Mouse (Mus musculus): Measurements from ENCODE around the gene Selenbp1.
"Not testable (repeated sequence)": the region's sequence is repeated elsewhere in the genome, so short reads cannot be mapped to it uniquely, and the experiment has no call there.

Gene Selenbp1

DNA sequence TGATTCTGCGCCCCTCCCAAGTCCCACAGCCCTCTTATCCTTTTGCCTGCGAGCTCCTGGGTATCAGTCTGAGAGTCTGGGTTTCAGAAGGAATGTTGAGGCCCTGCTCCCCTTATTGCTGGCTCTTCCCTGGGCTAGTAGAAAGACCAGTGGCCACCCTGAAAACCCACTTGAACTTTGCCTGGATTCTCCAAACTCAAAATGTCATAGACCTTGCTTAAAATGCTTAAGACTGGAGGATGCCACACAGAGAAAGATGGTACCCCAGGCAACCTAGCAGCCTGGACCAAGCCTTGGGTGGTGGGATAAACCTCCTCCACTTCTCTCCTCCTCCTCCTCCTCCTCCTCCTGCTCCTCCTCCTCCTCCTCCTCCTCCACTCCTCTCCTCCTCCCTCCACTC lies 748 bp downstream of the Selenbp1 start:
- DNase-seq = not testable (repeated sequence)

DNA sequence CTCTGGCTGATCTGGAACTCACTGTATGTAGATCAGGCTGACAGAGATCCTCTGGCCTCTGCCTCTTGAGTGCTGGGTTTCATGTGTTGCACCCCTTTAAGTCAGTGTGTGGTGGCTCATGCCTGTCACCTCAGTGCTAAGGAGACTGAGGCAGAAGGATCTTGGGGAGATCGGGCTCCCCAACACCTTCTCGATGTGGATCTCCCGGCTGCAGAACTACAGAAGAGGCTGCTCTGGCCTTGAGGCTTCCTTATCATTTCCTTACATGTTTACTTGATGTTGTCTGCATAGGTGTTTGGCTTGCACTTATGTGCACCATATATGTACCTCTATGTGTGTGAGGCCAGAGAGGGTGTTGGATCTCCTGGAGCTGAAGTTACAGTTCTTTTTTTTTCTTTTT lies 1.7 kb downstream of the Selenbp1 start:
- not testable (repeated sequence) for DNase-seq

DNA sequence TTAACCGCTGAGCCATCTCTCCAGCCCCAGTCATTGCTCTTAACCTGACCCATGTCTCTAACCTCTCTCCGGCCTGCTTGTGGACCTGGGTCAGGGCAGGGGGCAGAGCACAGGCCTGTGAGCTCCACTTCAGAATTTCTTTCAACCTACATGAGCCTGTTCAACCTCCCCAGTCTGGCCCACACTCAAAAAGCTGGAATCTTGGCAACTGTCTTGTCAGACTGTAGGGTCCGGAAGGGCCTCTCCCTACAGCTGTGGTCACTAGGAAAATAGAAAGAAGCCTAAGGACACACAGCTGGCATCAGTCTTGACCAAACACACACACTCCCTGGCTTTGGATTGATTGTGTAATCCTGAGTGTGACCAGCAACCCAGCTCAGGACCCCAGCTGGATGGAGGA lies 2.5 kb downstream of the Selenbp1 start:
- peak; percentile 76 to 78 for DNase-seq

DNA sequence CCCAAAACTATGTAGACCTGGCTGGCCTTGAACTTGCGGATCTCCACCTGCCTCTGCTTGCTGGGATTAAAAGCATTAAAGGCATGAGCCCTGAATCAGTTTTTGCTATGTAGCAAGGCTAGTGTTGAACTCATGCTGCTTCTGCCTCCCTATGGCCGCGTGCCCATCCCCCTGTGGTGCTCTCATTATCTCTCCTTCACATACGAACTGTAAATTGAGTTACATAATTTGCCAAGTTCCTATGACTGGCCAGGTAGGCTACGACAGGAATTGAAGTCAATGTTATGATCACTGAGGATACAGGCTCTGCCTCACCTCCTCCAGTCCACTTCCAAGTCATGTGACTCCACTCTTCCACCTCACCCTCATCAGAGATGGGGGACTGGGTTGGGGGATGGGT lies 3.3 kb downstream of the Selenbp1 start:
- DNase-seq = not testable (repeated sequence)

DNA sequence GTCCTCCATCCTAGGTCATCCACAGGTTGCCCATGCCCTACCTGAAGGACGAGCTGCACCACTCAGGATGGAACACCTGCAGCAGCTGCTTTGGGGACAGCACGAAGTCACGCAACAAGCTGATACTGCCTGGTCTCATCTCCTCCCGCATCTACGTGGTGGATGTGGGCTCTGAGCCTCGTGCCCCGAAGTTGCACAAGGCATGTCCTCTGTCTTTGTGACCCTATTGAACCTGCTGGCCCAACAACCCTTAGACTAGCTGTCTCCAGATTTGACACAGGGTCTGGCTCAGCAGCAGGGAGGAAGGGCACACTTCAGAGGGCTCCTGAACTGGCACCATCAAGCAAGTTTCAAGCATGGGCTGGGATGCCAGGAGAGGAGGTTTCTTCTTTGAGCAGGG lies 4.3 kb downstream of the Selenbp1 start:
- DNase-seq = not testable (repeated sequence)

DNA sequence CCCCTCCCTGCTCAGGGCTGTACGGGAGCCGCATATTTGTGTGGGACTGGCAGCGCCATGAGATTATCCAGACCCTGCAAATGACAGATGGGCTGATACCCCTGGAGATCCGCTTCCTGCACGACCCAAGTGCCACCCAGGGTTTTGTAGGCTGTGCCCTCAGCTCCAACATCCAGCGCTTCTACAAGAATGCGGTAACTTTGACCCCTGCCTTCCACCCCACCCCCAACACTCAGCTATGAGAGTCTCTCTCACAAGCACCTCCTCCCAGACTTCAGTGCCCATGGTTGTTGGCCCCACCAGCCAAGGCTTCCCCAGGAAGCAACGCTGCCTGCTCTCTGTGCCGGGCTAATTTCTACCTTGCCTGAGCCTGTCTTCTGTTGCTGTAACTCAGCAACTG lies 7.2 kb downstream of the Selenbp1 start:
- peak; percentile 71 to 72 for DNase-seq

DNA sequence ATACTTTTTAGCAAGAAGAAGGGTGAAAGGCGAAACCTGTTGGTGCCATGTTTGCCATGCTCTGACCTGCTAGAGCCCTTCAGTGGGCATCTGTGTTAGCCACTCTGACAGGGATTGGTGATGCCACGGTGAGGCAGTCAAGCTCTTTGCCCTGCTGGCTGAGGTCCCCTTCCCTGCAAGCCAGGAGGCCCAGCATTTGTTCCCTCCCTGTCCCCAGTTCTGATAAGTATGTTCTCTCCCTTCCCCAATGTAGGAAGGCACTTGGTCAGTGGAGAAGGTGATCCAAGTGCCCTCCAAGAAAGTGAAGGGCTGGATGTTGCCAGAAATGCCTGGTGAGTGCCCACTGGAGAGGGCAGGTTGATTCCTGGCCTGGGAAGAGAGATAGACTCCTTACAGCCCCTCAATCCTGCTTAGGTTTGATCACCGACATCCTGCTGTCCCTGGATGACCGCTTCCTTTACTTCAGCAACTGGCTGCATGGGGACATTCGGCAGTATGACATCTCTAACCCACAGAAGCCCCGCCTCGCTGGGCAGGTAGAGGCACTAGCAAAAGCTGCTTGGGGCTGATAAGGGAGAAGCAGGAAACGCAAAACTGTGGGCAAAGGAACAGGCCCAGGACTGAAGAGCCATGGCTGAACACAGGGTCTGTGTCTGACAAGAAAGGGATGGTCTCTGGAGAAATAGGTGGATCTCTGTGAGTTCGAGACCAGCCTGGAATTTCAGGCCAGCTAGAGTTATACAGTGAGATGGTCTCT lies 9.5 kb downstream of the Selenbp1 start:
- not testable (repeated sequence) for DNase-seq

DNA sequence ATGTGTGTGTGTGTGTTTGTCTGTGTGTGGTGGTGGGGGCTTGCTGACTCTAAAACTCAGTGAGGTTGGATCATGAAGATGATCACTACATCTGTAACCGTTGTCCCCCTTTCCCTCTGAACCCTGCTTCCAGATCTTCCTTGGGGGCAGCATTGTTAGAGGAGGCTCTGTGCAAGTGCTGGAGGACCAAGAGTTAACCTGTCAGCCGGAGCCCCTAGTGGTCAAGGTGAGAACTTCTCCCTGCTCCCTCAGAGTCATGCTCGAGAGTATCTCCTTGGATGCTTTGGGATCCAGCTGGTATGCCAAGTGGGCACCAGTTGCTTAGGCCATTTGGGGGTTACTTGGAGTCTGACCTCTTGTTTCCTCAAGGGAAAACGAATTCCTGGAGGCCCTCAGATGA lies 10.8 kb downstream of the Selenbp1 start:
- DNase-seq = peak in 1 of 2 experiments; percentile 55

DNA sequence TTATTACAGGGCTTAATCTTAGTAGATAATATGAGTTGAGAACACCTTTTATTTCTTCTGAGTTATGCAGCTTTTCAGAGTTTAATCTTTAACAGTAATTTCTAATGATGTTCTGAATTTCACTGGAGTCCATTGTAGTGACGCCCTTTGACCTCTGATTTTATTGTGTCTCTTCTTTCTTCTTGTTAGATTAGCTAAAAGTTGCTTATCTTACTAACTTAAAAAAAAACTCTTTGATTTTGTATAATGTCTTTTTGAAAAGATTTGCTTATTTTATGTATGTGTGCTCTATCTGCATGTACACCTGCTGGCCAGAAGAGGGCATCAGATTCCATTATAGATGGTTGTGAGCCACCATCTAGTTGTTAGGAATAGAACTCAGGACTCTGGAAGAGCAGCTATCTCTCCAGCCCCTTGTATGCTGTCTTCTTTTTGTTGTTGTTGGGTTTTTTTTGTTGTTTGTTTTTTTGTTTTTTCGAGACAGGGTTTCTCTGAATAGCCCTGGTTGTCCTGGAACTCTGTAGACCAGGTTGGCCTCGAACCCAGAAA lies 15.3 kb downstream of the Selenbp1 start:
- peak in 1 of 2 experiments; percentile 32 for DNase-seq

DNA sequence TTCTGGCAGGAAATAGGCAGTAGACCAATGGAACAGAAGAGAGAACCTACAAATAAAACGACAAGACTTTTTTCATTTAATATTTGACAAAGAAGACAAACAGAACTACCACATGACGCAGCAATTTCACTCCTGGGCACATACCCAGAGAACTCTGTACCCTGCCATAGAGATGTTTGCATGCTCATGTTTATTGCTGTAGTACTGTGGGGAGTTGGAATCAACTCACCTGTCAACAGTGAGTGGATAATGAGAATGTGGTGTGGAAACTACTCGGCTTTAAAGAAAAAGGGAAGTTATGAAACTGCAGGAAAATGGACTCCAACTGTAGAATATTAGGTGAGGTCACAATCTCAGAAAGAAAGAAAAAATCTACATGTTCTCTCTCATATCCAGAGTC lies 16.8 kb downstream of the Selenbp1 start:
- DNase-seq = peak; percentile 71 to 81

DNA sequence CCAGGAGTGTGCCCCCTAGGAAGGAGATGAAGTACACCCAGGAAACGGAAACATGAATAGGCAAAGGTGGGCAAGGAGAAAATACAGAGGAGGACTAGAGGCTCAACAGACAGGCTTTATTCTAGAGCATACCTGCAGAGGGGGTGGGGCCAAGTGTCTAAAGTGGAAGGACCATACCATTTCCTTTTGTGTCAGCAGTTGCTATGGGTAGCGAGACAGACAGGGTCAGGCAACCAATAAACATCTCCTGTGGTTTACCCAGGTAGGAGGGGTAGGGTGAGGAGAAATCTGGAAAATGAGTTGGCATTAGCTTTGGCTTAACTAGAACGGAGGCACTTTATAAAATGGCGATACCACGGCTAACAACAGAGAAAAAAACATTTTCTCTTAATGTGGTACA lies 19.9 kb downstream of the Selenbp1 start:
- peak; percentile 67 to 68 for DNase-seq

DNA sequence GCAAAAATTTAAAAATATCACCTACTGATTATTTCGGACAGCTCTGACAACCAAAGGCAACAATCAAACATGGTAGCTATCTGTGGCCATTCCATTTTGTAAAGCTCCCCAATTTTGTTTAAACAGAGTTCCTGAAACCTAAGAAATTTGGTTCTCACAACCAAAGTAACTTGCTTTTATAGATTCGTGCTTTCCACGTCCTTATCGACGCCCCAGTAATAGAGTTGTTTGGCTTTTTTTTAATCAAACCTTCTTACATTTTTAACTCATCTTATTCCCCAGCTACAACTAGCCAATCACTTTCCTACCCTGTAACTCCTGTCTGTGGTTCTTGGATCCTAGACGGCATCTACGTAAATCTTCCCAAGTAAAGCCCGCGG lies 20.5 kb downstream of the Selenbp1 start:
- no peak for DNase-seq

DNA sequence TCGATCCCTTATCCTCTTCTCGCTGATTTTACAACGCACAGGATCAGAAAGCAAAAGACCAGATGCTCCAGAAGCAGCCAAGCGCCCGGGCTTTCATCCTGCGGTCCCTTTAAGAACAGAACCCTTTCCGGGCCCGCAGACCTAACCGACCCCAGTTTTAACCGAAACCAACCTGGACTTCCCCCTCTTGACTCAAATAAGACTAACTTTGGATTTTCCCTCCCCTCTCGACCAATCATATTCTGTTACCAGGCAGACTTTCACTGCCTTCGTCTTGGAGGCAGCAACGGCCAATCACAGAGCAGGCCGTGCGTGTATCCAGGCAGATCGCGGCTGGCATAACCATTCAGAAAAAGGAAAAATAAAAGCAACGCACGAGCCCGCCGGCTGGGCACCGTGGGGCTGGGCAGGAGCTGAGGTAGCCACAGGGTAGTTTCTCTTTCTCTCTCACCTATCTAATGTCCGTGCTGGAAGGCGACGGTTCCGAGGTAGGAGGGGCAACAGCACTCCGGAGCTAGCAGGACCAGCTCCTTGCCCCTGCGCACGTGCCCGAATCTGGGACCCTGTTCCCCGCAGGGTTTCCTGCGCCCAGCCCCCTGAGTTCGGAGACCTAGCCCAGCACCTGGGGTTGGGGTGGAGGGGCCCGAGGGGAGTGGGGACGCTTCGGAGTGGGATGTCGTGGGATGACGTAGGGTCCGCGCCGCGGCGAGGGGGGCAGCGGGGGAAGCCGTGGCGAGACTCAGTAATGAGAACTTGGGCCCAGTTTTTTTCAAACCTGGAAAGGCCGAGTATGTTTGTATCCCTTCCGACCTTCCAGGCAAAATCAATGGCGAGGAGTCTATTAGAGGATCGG lies 21.1 kb downstream of the Selenbp1 start, which contains the start of gene Rfx5:
Gene Rfx5 (plus strand): TSS at position 312 of the 853 bp plus-strand sequence.
- DNase-seq = peak; percentile 94 to 99

DNA sequence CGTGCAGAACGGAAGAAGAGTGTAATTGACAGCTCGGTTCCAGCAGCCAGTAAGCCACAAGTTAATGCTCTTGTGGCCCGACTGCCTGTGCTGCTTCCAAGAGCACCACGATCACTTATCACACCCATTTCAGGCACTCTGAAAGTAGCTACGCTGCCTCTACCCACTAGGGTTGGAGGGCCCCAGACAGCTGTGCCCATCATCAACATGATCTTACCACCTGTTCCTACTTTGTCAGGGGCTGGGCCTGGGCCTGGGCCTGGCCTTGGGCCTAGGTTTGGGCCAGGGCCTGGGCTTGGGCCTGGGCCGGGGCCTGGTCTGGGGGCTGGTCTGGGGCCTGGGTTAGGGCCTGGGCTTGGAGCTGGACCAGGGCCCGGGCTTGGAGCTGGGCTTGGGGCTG lies 25.4 kb downstream of the Selenbp1 start:
- no peak for DNase-seq

DNA sequence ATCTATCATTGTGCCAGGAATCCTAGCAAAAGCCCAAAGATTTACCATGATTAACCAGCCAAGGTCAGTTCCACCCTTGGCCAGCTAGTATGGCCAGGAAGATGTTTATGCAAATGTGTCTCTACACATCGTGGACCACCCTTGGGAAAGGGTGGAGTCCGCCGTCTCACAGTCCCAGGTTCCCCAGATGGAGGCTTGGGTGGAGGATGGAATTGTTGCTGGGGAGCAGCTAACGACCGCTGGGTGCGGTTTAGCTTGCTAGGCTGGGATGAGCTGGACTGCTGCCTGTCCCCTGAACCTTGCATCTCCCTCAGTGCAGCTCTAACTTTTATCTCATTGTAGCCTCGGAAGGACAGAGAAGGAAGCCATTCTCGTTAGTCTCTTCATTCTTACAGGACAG lies 27.0 kb downstream of the Selenbp1 start:
- no peak for DNase-seq

DNA sequence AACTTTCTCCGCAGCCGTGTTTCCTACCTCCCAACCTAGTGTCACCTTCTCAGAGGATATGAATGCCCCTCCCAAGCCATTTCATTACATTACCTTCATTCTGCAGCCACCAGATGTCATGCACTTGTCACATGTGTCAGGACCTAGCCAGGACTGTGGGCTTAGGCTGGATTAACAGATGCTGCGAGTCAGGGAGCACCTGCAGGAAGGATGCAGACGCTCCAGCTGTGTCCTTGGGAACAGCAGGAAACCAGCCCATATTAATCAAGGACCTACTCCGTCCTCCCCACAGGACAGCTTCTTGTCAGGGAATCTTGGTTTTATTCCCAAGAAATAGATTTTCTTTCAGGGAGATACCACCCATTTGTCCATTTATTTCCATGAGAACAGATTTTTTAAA lies 27.5 kb downstream of the Selenbp1 start:
- no peak for DNase-seq

DNA sequence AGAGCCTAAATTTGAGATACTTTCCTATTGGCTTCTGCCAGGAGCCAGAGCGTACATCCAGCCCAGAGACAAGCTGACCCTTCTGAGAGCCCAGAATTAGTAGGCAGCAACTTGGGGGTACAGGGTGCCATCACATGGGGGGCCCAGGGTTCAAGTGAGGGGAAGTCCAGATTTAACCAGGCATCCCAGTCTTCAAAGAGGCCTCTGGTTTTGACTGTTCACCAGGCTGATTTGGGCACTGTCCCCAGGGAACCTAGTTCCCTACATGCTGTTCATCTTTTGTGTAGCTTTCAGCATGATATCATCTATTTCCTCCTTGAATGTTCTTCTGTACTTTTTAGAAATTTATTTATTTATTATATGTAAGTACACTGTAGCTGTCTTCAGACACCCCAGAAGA lies 32.1 kb downstream of the Selenbp1 start:
- no peak for DNase-seq

DNA sequence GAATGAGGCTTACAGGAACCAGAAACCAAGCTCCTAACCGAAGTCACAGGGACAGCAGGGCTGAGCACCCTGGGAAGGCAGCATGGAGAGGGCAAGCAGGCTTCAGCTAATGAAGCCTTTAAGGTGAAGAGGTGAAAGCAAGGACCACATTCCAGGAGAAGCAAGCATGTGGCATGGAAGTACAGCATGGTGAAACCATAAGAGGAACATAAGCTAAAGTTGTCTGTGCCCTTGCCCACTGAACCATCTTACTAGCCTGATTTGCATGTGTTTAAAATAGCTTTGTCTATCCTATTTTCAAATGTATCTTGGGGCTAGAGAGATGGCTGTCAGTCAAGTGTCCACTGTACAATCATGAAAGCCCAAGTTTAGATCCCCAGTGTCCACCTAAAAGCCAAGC lies 33.0 kb downstream of the Selenbp1 start:
- DNase-seq = no peak

DNA sequence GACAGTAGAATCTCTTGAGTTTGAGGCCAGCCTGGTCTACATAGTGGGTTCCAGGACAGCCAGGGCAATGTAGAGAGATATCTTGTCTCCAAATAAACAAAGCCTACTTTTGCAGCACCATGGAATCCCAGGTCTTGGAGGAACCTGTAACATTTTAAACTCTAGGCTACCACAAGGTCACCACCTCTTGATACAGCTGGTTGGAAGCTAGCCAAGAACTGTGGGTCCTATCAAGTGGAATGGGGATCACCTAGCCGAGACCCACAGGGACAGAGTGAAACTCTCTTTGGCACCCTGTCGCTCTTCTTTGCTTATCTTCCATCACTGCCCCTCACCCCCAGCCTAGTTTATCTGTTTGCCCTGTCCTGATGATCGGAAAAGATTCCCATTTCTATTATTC lies 39.7 kb downstream of the Selenbp1 start:
- no peak for DNase-seq

DNA sequence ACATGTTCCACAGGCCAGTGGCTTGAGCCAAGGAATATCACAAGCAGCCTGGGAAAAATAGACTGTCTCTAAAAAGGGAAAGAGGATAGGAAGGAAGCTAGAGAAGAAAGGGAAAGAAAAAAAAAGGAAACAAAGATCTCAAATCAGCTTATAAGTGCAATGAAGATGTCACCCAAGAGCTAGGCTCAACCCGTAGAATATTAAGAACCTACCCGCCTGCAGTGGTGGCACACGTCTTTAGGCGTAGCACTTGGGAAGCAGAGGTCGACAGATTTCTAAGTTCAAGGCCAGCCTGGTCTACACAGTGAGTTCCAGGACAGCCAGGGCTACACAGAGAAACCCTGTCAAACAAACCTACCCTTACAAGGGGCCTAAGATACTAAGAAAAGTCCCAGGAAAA lies 40.8 kb downstream of the Selenbp1 start:
- DNase-seq = no peak

DNA sequence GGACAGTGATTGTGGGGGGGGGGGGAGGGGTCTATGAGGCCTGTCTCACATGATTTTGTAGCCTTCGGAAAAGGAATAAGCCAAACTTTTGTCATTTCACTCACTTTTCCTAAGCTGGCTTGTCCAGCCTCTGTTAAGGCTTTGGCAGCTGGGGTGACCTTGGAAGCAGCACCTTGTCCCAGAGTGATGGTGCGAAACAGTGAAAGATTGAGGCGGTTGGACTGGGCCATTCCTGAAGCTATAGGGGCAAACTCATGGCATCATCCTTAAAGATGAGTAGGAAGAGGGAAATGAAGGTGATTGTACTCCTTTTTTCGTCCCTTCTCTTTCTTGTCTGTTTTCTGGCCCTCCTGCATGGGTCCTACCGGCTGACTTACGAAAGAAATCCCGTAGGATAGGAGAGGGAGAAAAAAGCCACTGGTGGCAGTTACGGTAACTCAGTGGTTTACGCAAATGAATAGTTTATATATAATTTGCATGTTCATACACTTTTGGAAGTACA lies 41.2 kb downstream of the Selenbp1 start:
- peak in 1 of 2 experiments; percentile 30 for DNase-seq

DNA sequence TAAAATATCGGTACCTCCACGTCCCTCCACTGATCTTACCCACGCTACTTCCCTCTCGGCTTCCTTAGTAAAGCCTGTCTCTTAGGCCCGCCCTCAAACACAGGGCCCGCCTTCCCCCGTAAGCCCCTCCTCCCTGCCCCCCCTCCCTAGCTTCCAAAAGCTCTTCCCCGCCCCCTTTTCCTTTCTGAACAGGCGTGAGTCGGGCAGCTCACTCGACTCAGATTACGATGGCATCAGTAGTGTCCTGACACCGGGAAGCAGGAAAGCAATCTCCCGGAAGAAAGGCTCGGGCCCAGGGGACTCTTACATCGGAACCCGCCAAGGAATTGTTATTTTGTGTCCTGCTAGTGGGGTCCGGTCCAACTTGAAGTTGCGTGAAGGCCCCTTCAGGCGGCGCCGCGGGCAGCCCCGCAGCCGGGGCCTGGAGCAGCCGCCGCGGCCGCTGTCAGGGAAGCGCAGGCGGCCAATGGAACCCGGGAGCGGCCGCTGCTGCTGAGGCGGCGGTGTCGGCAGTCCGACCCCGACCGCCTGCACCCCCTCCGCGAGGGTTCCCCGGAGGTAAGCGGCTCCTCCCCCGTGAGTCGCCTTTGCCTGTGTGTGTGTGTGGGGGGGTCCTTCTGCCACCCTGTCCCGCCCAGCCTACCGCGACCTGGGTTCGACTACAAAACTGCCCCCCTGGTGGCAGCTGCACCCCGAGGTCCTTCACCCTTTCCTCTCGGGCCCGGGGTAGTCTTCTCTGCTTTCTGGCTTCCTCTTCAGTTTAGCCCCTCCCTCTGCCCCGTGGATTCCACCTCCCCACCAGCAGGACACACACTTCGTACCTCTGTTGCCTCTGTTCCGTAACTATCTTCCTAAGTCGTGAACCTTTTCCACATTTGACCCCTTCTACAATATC lies 41.9 kb downstream of the Selenbp1 start, which contains the start of gene Pi4kb:
Gene Pi4kb (plus strand): TSS at position 204 of the 895 bp plus-strand sequence.
- DNase-seq = peak; percentile 89 to 92
